Mouse (Mus musculus): ENCODE data around the gene E2f6.

DNA sequence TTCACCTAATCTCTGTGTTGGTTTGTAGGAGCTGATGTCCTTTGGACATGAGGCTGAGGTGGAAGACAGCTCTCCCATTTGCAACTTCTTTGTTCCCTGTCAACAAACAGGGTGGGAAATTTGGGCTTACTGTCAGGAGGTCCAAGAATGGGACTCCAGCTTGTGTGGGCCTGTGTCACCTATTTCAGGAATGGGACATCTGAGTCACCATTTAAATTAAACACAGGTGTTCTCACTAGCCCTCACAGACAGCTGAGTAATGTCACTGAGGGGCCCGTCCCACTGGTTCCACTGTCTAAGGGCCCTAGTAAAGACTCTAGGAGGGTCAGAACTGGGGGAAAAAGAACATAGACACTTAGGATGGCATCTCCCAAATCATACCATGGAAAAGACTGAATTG is 61.2 kb downstream of the E2f6 start:
- TF ChIP-seq BHLHE40 (IDR thresholded peaks at IDR 0.05; ENCODE audit: borderline replicate concordance, low read depth, low read length): no peak
- no peak for TF ChIP-seq POLR2AphosphoS2 (IDR thresholded peaks at IDR 0.05; ENCODE audit: low read length)
- TF ChIP-seq MAZ (IDR thresholded peaks at IDR 0.05; ENCODE audit: low read depth, low read length): no peak
- no peak for TF ChIP-seq CTCF (IDR thresholded peaks at IDR 0.05 in 2 of 3, conservative IDR thresholded peaks at IDR 0.05 in 1 of 3; ENCODE audit: control insufficient read depth in 1 of 3, insufficient read depth in 1 of 3, low read depth in 2 of 3, low read length in 3 of 3, poor library complexity in 1 of 3, severe bottlenecking in 1 of 3)
- no peak for TF ChIP-seq KAT2A (conservative IDR thresholded peaks at IDR 0.05; ENCODE audit: low read depth, low read length)
- TF ChIP-seq POLR2A (IDR thresholded peaks at IDR 0.05; ENCODE audit: control insufficient read depth in 1 of 2, insufficient read depth in 1 of 2, low read depth in 1 of 2, low read length in 2 of 2, poor library complexity in 1 of 2): no peak
- TF ChIP-seq ELF1 (IDR thresholded peaks at IDR 0.05; ENCODE audit: low read depth, low read length): no peak
- TF ChIP-seq NELFE (IDR thresholded peaks at IDR 0.05; ENCODE audit: low read depth, low read length): no peak
- TF ChIP-seq NRF1 (IDR thresholded peaks at IDR 0.05; ENCODE audit: insufficient read depth, low read depth, low read length, poor library complexity, severe bottlenecking): no peak
- TF ChIP-seq EP300 (IDR thresholded peaks at IDR 0.05; ENCODE audit: low read depth in 1 of 2, low read length in 2 of 2): no peak
- TF ChIP-seq MYC (IDR thresholded peaks at IDR 0.05; ENCODE audit: low read depth, low read length): no peak
- no peak for TF ChIP-seq TAL1 (IDR thresholded peaks at IDR 0.05; ENCODE audit: low read length)
